Mouse (Mus musculus) kidney, embryonic 16.5 days (tissue): ENCODE results near the gene Rlf. TPM values are rescaled to one million over a fixed set of nuclear protein-coding genes. Genes with fewer than 3 reads are reported as not detected.
A peak's percentile ranks its signal among the peaks of the same experiment; 100 is the strongest.
"Not testable (repeated sequence)": the region's sequence is repeated elsewhere in the genome, so short reads cannot be mapped to it uniquely, and the experiment has no call there.

Experiments
- ATAC-seq: fragments of 200-750 bp; cut with Nextera tagmentation; 2 replicates; pipeline ENCODE4 v1.8.0; 2017; ENCODE audit warnings: moderate TSS enrichment; ENCODE audit not compliant: low FRiP score, low TSS enrichment
- H3K27ac ChIP-seq: fragments of 300-500 bp; sonication (generic); 2 replicates; pipeline ENCODE4 v1.5.1; 2014; ENCODE audit warnings: low read length
- H3K27me3 ChIP-seq: fragments of 300-500 bp; sonication (generic); 2 replicates; pipeline ENCODE4 v1.6.1; 2014; ENCODE audit warnings: low read length, control low read depth, mixed read lengths; ENCODE audit not compliant: insufficient read depth
- H3K36me3 ChIP-seq: fragments of 300-500 bp; sonication (generic); 2 replicates; pipeline ENCODE4 v1.6.1; 2014; ENCODE audit warnings: low read length, control low read depth, mixed read lengths; ENCODE audit not compliant: insufficient read depth
- H3K4me1 ChIP-seq: fragments of 300-500 bp; sonication (generic); 2 replicates; pipeline ENCODE4 v1.6.1; 2014; ENCODE audit warnings: low read length, control low read depth, mixed read lengths; ENCODE audit not compliant: insufficient read depth
- H3K4me2 ChIP-seq: fragments of 300-500 bp; sonication (generic); replicated peaks from 2 replicates; pipeline ENCODE4 v1.6.1; 2014; ENCODE audit warnings: low read depth, low read length
- H3K4me3 ChIP-seq: fragments of 300-500 bp; sonication (generic); 2 replicates; pipeline ENCODE4 v1.5.1; 2014; ENCODE audit warnings: mild to moderate bottlenecking, low read length
- H3K9ac ChIP-seq: fragments of 300-500 bp; sonication (generic); replicated peaks from 2 replicates; pipeline ENCODE4 v1.6.1; 2014; ENCODE audit warnings: low read length
- H3K9me3 ChIP-seq: fragments of 300-500 bp; sonication (generic); 2 replicates; pipeline ENCODE4 v1.6.1; 2016; ENCODE audit warnings: low read length, control low read depth
- WGBS: fragments of 180-500 bp; shearing (Covaris S2); extraction: QIAGEN DNeasy Blood & Tissue Kit; methylation state at CpG from one replicate; pipeline ENCODE4 v1.1.7; 2014; 5-methylcytosine and 5-hydroxymethylcytosine counted together
- polyA plus RNA-seq: library from polyadenylated mRNA; unstranded; fragments of >200 nt; fragmentation: Nextera tagmentation; extraction: Ambion mirVana; gene quantifications from 2 replicates; pipeline ENCODE4 v1.2.1, GENCODE M21; 2015

Gene Rlf
- polyA plus RNA-seq, 1 experiment from 2014 or later, result 23.8 TPM

- H3K27me3 ChIP-seq, result no peaks in the 10 kb centered on the region
- H3K4me2 ChIP-seq, result no peak overlapping the region
- ATAC-seq, result no peak
- H3K36me3 ChIP-seq, result peaks cover 33% of the 10 kb centered on the region
- no peak overlapping the region for H3K4me3 ChIP-seq
- 93% methylated on average over 3 of the region's 3 CpGs for WGBS
- H3K4me1 ChIP-seq, result no peaks in the 10 kb centered on the region
- peaks cover 11% of the 10 kb centered on the region for H3K9me3 ChIP-seq
- H3K27ac ChIP-seq, result no peak overlapping the region
- no peak overlapping the region for H3K9ac ChIP-seq
Measured at GRCm38 (mm10) chr4:121179669-121180068, 35.2 kb downstream of the Rlf start.

DNA sequence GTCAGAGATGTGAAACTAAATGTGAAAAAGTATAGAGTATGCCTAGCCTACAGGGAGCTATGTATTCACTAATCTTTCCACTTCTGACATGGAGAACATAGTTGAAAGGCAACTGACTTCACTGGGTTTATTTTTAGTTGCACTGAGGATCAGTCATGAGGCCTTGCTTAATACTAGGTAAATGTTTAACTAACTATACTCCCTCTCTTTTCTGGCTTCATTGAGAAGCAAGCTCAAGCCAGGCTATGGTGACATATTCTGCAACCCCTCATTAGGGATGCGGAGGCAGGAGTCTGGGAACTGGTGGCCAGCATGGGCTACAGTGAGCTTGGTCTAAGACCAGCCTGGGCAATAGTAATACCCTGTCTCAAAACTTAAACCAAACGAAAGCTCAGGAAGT lies 47.2 kb downstream of the Rlf start:
- Histone ChIP-seq H3K9me3 (peaks cover 22% of the 10 kb centered on the region), H3K27me3 (no peaks in the 10 kb centered on the region), H3K4me2 (no peak overlapping the region), H3K4me1 (no peaks in the 10 kb centered on the region), H3K9ac (no peak overlapping the region), H3K4me3 (no peak overlapping the region), H3K27ac (no peak overlapping the region), H3K36me3 (peaks cover 58% of the 10 kb centered on the region)
- ATAC-seq, result peak; percentile 27; the same call in 1 of the 2 replicates
- WGBS, result 89% methylated on average over 2 of the region's 2 CpGs

- not testable (repeated sequence) for ATAC-seq, H3K9ac ChIP-seq, H3K27me3 ChIP-seq, H3K4me2 ChIP-seq, H3K27ac ChIP-seq, H3K4me1 ChIP-seq, H3K4me3 ChIP-seq
- WGBS, result 67% methylated on average over 3 of the region's 5 CpGs
- Histone ChIP-seq H3K9me3 (peaks cover 18% of the 10 kb centered on the region), H3K36me3 (peaks cover 53% of the 10 kb centered on the region)
Measured at GRCm38 (mm10) chr4:121166697-121167096, 48.2 kb downstream of the Rlf start.

GRCm38 (mm10) chr4:121163501-121164030 lies 51.3 kb downstream of the Rlf start:
- 93% methylated on average over 2 of the region's 2 CpGs for WGBS
- Histone ChIP-seq H3K27me3 (no peaks in the 10 kb centered on the region), H3K4me3 (no peak overlapping the region), H3K9me3 (peaks cover 9% of the 10 kb centered on the region), H3K4me2 (no peak overlapping the region), H3K9ac (no peak overlapping the region), H3K27ac (no peak overlapping the region), H3K36me3 (peaks cover 32% of the 10 kb centered on the region), H3K4me1 (no peaks in the 10 kb centered on the region)
- no peak for ATAC-seq

- H3K36me3 ChIP-seq, result no peaks in the 10 kb centered on the region
- no peaks in the 10 kb centered on the region for H3K27me3 ChIP-seq
- H3K4me3 ChIP-seq, result no peak within 1 kb of the TSS
- H3K4me1 ChIP-seq, result no peaks in the 10 kb centered on the region
- ATAC-seq, result no peak
- H3K9ac ChIP-seq, result no peak within 1 kb of the TSS
- H3K4me2 ChIP-seq, result no peak within 1 kb of the TSS
- WGBS, result 93% methylated on average over 2 of the region's 2 CpGs
- H3K27ac ChIP-seq, result no peak within 1 kb of the TSS
- no peaks in the 10 kb centered on the region for H3K9me3 ChIP-seq
Measured at GRCm38 (mm10) chr4:121109126-121109525, 105.8 kb downstream of the Rlf start, which contains the start of gene Tmco2. Tmco2 (minus strand) TSS chr4:121109226.

DNA sequence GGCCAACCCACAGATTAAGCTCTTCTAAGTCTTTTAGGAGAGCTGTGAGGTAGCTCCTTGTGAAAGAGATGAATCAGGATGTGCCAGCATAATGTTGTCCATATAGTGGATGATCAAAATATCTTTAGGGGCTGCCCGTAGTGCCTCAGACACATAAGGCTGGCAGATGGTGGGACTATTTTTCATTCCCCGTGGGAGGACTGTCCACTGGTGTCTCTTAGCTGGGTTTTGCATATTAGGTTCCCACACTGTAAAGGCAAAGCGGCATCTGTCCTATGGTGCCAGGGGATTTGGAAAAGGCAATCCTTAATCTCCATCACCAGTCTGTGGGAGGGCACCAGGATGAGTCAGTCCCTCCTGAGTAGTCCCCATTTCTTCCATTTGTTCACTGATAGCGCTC lies 111.6 kb downstream of the Rlf start:
- ATAC-seq, result no peak
- Histone ChIP-seq H3K4me1 (0 out of 2 replicates have a peak, but pooled peaks cover 2% of the 10 kb centered on the region), H3K4me3 (no peak overlapping the region), H3K27ac (no peak overlapping the region), H3K9ac (no peak overlapping the region), H3K27me3 (no peaks in the 10 kb centered on the region), H3K36me3 (no peaks in the 10 kb centered on the region), H3K9me3 (no peaks in the 10 kb centered on the region), H3K4me2 (no peak overlapping the region)
- WGBS, result 89% methylated on average over 4 of the region's 4 CpGs

- under 1% methylated on average over 39 of the region's 39 CpGs for WGBS
- Histone ChIP-seq H3K36me3 (peaks cover 20% of the 10 kb centered on the region), H3K9me3 (no peaks in the 10 kb centered on the region), H3K4me3 (peak within 1 kb of the TSS; percentile 70), H3K27ac (peak within 1 kb of the TSS; percentile 75), H3K27me3 (no peaks in the 10 kb centered on the region), H3K9ac (peak within 1 kb of the TSS; percentile 71), H3K4me2 (peak within 1 kb of the TSS; percentile 83), H3K4me1 (peaks cover 11% of the 10 kb centered on the region)
- peak; percentile 92 for ATAC-seq
Measured at GRCm38 (mm10) chr4:121097650-121098378, 117.1 kb downstream of the Rlf start, which contains the start of gene Zmpste24. Zmpste24 (minus strand) TSS chr4:121098241.

Other genes with a start within 250 kb of the Rlf start
- gene Smap2, start 197.8 kb downstream of the Rlf start, polyA plus RNA-seq, result 12.9 and 15.0 TPM in 2 replicates
- gene Col9a2, start 175.7 kb downstream of the Rlf start, polyA plus RNA-seq, result 3.3 and 4.9 TPM in 2 replicates
- gene Zmpste24, start 116.8 kb downstream of the Rlf start, polyA plus RNA-seq, result 40.8 and 42.4 TPM in 2 replicates
- not detected in 2 replicates for gene Tmco2, start 105.9 kb downstream of the Rlf start, polyA plus RNA-seq
- gene Gm12888, start 109.8 kb upstream of the Rlf start, polyA plus RNA-seq, result not detected in 2 replicates
- gene Gm12886, start 208.0 kb upstream of the Rlf start, polyA plus RNA-seq, result not detected in 2 replicates